Mouse (Mus musculus): ENCODE data around the gene Nmur1.

GRCm38 (mm10) chr1:86440171-86440886 lies 14.3 kb upstream of the Nmur1 start:
- TF ChIP-seq POLR2A (IDR thresholded peaks at IDR 0.05; ENCODE audit: borderline replicate concordance, insufficient read depth, low read length), result no peak
- peak; percentile 90 for TF ChIP-seq CTCF (IDR thresholded peaks at IDR 0.05; ENCODE audit: borderline replicate concordance, insufficient read depth, low read depth, low read length)
